Mouse (Mus musculus) right cerebral cortex, postnatal 10 days (tissue): Measurements from ENCODE around the gene Atp5e.

ENCODE experiments used
- DNase-seq, 2 experiments: peaks; one replicate each; pipeline ENCODE4 v3.0.0; 2021; ENCODE audit warnings: low spot score in 2 of 2

Atp5e gene

GRCm38 (mm10) chr2:174446905-174447304, 17.0 kb downstream of the Atp5e start:
- no peak for DNase-seq

- DNase-seq: no peak
Observed at GRCm38 (mm10) chr2:174446492-174446891, 17.4 kb downstream of the Atp5e start.

GRCm38 (mm10) chr2:174445018-174445417, 18.9 kb downstream of the Atp5e start:
- DNase-seq: no peak

GRCm38 (mm10) chr2:174444359-174444758, 19.5 kb downstream of the Atp5e start:
- no peak for DNase-seq

- DNase-seq: no peak
Observed at GRCm38 (mm10) chr2:174443046-174443445, 20.9 kb downstream of the Atp5e start.

- no peak for DNase-seq
Observed at GRCm38 (mm10) chr2:174442460-174442859, 21.4 kb downstream of the Atp5e start.

- no peak for DNase-seq
Observed at GRCm38 (mm10) chr2:174441898-174442297, 22.0 kb downstream of the Atp5e start.

GRCm38 (mm10) chr2:174439961-174440360, 23.9 kb downstream of the Atp5e start:
- DNase-seq: no peak

GRCm38 (mm10) chr2:174439450-174439838, 24.5 kb downstream of the Atp5e start:
- no peak for DNase-seq

- DNase-seq: peak; percentile 54 to 69
Observed at GRCm38 (mm10) chr2:174438737-174439449, 25.0 kb downstream of the Atp5e start, which contains the start of gene Ctsz. TSS of gene Ctsz (minus strand) at chr2:174439039.

GRCm38 (mm10) chr2:174438181-174438580, 25.7 kb downstream of the Atp5e start:
- no peak for DNase-seq

- DNase-seq: peak in 1 of 2 experiments; percentile 39
Observed at GRCm38 (mm10) chr2:174437697-174437982, 26.3 kb downstream of the Atp5e start.

- no peak for DNase-seq
Observed at GRCm38 (mm10) chr2:174436916-174437696, 26.8 kb downstream of the Atp5e start.

GRCm38 (mm10) chr2:174436076-174436701, 27.7 kb downstream of the Atp5e start:
- DNase-seq: peak; percentile 38 to 49

- no peak for DNase-seq
Observed at GRCm38 (mm10) chr2:174434943-174435342, 29.0 kb downstream of the Atp5e start.

GRCm38 (mm10) chr2:174428996-174429591, 34.8 kb downstream of the Atp5e start:
- DNase-seq: peak in 1 of 2 experiments; percentile 29

GRCm38 (mm10) chr2:174428076-174428835, 35.6 kb downstream of the Atp5e start:
- DNase-seq: peak in 1 of 2 experiments; percentile 14

- peak in 1 of 2 experiments; percentile 16 for DNase-seq
Observed at GRCm38 (mm10) chr2:174426856-174427255, 37.0 kb downstream of the Atp5e start.

GRCm38 (mm10) chr2:174424301-174425085, 39.4 kb downstream of the Atp5e start:
- DNase-seq: no peak

GRCm38 (mm10) chr2:174421107-174421506, 42.8 kb downstream of the Atp5e start:
- DNase-seq: no peak
